Mouse (Mus musculus): ENCODE data around the gene Card14. TPM values are rescaled to one million over a fixed set of nuclear protein-coding genes. Genes with fewer than 3 reads are reported as not detected.

Gene Card14
- polyA plus RNA-seq, 1 experiment from 2014 or later, result 0.25 TPM

DNA sequence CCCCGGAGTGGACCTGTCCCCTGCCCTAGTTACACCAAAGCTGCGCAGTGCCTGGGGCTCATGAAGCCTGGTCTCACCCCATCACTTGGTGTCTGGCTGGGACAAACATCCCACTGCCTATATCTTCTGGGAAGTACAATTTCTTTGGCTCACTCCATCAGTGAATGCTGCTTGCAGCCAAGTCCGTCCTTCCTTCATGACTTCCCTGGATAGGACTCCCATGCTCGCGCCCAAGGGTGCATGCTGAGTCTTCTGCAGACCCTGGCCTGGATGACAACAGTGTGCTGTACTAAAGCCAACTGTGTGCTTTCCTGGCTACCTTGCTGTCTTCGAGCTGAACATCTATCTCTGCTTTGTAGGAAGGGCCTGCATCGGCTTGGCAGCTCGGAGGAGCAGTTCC, 36.6 kb downstream of the Card14 start:
- Histone ChIP-seq H3K4me1 (ENCODE audit: control insufficient read depth, insufficient read depth, low read length) (no peaks in the 10 kb centered on the region), H3K4me3 (ENCODE audit: low read depth, low read length) (no peak overlapping the region), H3K27me3 (ENCODE audit: control insufficient read depth, insufficient read depth, low read length) (no peaks in the 10 kb centered on the region), H3K27ac (ENCODE audit: low read depth, low read length) (no peak overlapping the region), H3K9ac (replicated peaks; ENCODE audit: low read depth, low read length) (no peak overlapping the region), H3K4me2 (ENCODE audit: low read depth, low read length) (no peak overlapping the region), H3K9me3 (ENCODE audit: control insufficient read depth, low read length) (no peaks in the 10 kb centered on the region), H3K36me3 (ENCODE audit: control insufficient read depth, insufficient read depth, low read length) (no peaks in the 10 kb centered on the region)
- 86% methylated on average over 8 of the region's 8 CpGs for WGBS
- no peak for ATAC-seq (ENCODE audit: low read depth)

- no peak for ATAC-seq (ENCODE audit: low read depth)
- H3K4me1 ChIP-seq (ENCODE audit: control insufficient read depth, insufficient read depth, low read length), result no peaks in the 10 kb centered on the region
- H3K27ac ChIP-seq (ENCODE audit: low read depth, low read length), result no peak overlapping the region
- H3K9me3 ChIP-seq (ENCODE audit: control insufficient read depth, low read length), result no peaks in the 10 kb centered on the region
- WGBS, result 71% methylated on average over 6 of the region's 6 CpGs
- no peak overlapping the region for H3K4me2 ChIP-seq (ENCODE audit: low read depth, low read length)
- H3K9ac ChIP-seq (replicated peaks; ENCODE audit: low read depth, low read length), result no peak overlapping the region
- no peaks in the 10 kb centered on the region for H3K27me3 ChIP-seq (ENCODE audit: control insufficient read depth, insufficient read depth, low read length)
- H3K36me3 ChIP-seq (ENCODE audit: control insufficient read depth, insufficient read depth, low read length), result no peaks in the 10 kb centered on the region
- no peak overlapping the region for H3K4me3 ChIP-seq (ENCODE audit: low read depth, low read length)
Observed at GRCm38 (mm10) chr11:119344865-119345264, 37.3 kb downstream of the Card14 start.

GRCm38 (mm10) chr11:119347125-119347524, 39.6 kb downstream of the Card14 start:
- H3K4me1 ChIP-seq (ENCODE audit: control insufficient read depth, insufficient read depth, low read length), result no peaks in the 10 kb centered on the region
- no peak overlapping the region for H3K4me2 ChIP-seq (ENCODE audit: low read depth, low read length)
- H3K36me3 ChIP-seq (ENCODE audit: control insufficient read depth, insufficient read depth, low read length), result no peaks in the 10 kb centered on the region
- no peak overlapping the region for H3K4me3 ChIP-seq (ENCODE audit: low read depth, low read length)
- H3K9me3 ChIP-seq (ENCODE audit: control insufficient read depth, low read length), result no peaks in the 10 kb centered on the region
- ATAC-seq (ENCODE audit: low read depth), result no peak
- no peak overlapping the region for H3K27ac ChIP-seq (ENCODE audit: low read depth, low read length)
- 93% methylated on average over 4 of the region's 4 CpGs for WGBS
- no peak overlapping the region for H3K9ac ChIP-seq (replicated peaks; ENCODE audit: low read depth, low read length)
- no peaks in the 10 kb centered on the region for H3K27me3 ChIP-seq (ENCODE audit: control insufficient read depth, insufficient read depth, low read length)

DNA sequence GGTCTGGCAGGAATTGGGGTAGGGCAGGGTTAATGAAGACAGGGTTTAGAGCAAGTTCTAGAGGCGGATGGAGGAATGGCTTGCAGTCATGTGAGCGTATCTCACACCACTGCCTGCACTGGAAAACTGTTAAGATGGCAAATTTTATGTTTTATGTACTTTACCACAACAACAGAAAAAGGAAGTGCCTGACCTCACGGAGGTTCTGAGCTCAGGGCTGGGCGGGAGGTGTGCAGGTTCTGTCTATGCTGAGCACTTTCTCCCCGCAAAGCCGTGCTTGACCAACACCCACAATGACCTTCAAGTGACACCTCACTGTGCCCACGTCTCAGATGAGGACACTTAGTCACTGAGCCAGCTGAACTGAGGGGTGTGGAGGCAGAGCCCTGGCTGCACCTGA, 44.5 kb downstream of the Card14 start:
- WGBS, result 78% methylated on average over 7 of the region's 7 CpGs
- ATAC-seq (ENCODE audit: low read depth), result no peak

GRCm38 (mm10) chr11:119353946-119354345, 46.4 kb downstream of the Card14 start:
- WGBS, result 85% methylated on average over 4 of the region's 4 CpGs
- Histone ChIP-seq H3K9ac (replicated peaks; ENCODE audit: low read depth, low read length) (no peak overlapping the region), H3K27me3 (ENCODE audit: control insufficient read depth, insufficient read depth, low read length) (no peaks in the 10 kb centered on the region), H3K27ac (ENCODE audit: low read depth, low read length) (no peak overlapping the region), H3K4me3 (ENCODE audit: low read depth, low read length) (no peak overlapping the region), H3K4me2 (ENCODE audit: low read depth, low read length) (no peak overlapping the region), H3K36me3 (ENCODE audit: control insufficient read depth, insufficient read depth, low read length) (no peaks in the 10 kb centered on the region), H3K4me1 (ENCODE audit: control insufficient read depth, insufficient read depth, low read length) (no peaks in the 10 kb centered on the region), H3K9me3 (ENCODE audit: control insufficient read depth, low read length) (no peaks in the 10 kb centered on the region)
- no peak for ATAC-seq (ENCODE audit: low read depth)

More for the DNA sequence above, 44.5 kb downstream of the Card14 start:
- Histone ChIP-seq H3K27ac (ENCODE audit: low read depth, low read length) (no peak overlapping the region), H3K27me3 (ENCODE audit: control insufficient read depth, insufficient read depth, low read length) (no peaks in the 10 kb centered on the region), H3K9me3 (ENCODE audit: control insufficient read depth, low read length) (no peaks in the 10 kb centered on the region), H3K36me3 (ENCODE audit: control insufficient read depth, insufficient read depth, low read length) (no peaks in the 10 kb centered on the region), H3K9ac (replicated peaks; ENCODE audit: low read depth, low read length) (no peak overlapping the region), H3K4me3 (ENCODE audit: low read depth, low read length) (no peak overlapping the region), H3K4me2 (ENCODE audit: low read depth, low read length) (no peak overlapping the region), H3K4me1 (ENCODE audit: control insufficient read depth, insufficient read depth, low read length) (no peaks in the 10 kb centered on the region)

GRCm38 (mm10) chr11:119354798-119355442, 47.4 kb downstream of the Card14 start:
- Histone ChIP-seq H3K4me1 (ENCODE audit: control insufficient read depth, insufficient read depth, low read length) (no peaks in the 10 kb centered on the region), H3K4me2 (ENCODE audit: low read depth, low read length) (peak overlapping the region; percentile 92), H3K9me3 (ENCODE audit: control insufficient read depth, low read length) (no peaks in the 10 kb centered on the region), H3K36me3 (ENCODE audit: control insufficient read depth, insufficient read depth, low read length) (no peaks in the 10 kb centered on the region), H3K27me3 (ENCODE audit: control insufficient read depth, insufficient read depth, low read length) (no peaks in the 10 kb centered on the region), H3K4me3 (ENCODE audit: low read depth, low read length) (peak overlapping the region; percentile 55), H3K9ac (replicated peaks; ENCODE audit: low read depth, low read length) (peak overlapping the region; percentile 50), H3K27ac (ENCODE audit: low read depth, low read length) (peak overlapping the region; percentile 39; the same call in 1 of the 2 replicates)
- 0 out of 2 replicates have a peak, but pooled peaks have one; percentile 9 for ATAC-seq (ENCODE audit: low read depth)
- 10% methylated on average over 23 of the region's 23 CpGs for WGBS

DNA sequence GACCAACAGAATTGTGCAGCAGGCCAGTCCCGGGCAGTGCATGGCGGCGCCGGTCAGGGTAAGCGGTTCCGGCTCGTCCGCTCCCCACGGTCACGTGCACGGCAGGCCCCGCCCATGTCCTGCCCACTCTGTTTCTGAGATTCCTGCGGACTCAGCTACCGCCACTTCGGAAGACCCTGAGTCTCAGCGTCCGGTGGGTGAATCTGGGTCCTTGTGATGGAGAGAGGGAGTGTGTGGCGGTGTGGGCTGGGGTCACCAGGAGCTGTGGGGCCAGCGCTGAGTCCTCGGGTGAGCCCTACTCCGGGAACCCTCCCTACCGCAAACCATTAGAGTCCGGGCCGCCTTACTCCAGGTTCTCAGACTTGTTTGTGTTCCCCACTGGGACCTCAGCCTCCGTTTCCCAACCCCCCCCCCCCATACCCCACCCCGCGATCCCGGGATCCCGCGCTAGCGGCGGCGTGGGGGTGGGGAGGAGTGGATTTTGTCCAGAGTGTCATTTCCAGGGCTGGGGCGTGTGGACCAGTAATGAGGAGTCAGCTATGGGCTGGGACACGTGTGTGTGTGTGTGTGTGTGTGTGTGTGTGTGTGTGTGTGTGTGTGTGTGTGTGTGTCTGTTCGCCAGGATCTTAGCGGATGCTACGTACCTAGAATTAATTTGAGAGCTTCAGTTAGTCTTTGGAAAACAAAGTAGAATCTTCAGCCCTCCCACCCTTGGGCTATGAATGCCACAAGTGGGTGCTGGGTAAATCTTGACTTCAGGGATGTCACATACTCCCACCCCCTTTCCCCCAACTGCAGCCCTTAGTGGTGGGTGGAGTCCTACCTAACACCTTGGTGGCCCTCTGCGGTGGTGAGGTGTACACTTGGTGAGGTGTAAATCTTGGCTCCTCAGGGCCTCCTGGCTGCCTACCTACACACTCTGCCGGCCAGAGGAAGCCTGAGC, 48.1 kb downstream of the Card14 start, which contains the start of the genes Sgsh and Slc26a11:
Gene Sgsh (minus strand): TSS at position 94 of the 943 bp plus-strand sequence.
Gene Slc26a11 (plus strand): TSS at position 115 of the 943 bp plus-strand sequence.
- no peaks in the 10 kb centered on the region for H3K4me1 ChIP-seq (ENCODE audit: control insufficient read depth, insufficient read depth, low read length)
- H3K4me3 ChIP-seq (ENCODE audit: low read depth, low read length), result peak within 1 kb of the TSS; percentile 55
- 2% methylated on average over 36 of the region's 40 CpGs for WGBS
- ATAC-seq (ENCODE audit: low read depth), result peak; percentile 93
- peak within 1 kb of the TSS; percentile 50 for H3K9ac ChIP-seq (replicated peaks; ENCODE audit: low read depth, low read length)
- no peaks in the 10 kb centered on the region for H3K27me3 ChIP-seq (ENCODE audit: control insufficient read depth, insufficient read depth, low read length)
- no peaks in the 10 kb centered on the region for H3K9me3 ChIP-seq (ENCODE audit: control insufficient read depth, low read length)
- no peaks in the 10 kb centered on the region for H3K36me3 ChIP-seq (ENCODE audit: control insufficient read depth, insufficient read depth, low read length)
- peak within 1 kb of the TSS; percentile 92 for H3K4me2 ChIP-seq (ENCODE audit: low read depth, low read length)
- H3K27ac ChIP-seq (ENCODE audit: low read depth, low read length), result peak within 1 kb of the TSS; percentile 39; the same call in 1 of the 2 replicates

DNA sequence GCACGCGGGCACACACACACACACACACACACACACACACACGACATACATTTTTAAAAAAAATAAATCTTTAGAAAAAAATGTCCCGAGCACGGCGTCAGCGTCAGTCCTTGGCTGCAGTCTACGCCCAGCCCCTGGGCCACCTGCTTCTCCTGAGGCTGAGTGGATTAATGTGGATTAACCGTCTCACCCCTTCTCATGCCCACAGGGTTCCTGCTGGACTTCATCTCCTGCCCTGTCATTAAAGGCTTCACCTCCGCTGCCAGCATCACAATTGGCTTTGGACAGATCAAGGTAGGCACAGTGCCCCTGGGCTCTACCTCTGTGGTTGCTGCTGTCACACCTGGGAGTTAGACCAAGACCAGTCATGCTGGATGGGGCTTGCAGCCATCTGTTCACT, 51.5 kb downstream of the Card14 start:
- Histone ChIP-seq H3K9ac (replicated peaks; ENCODE audit: low read depth, low read length) (no peak overlapping the region), H3K4me3 (ENCODE audit: low read depth, low read length) (no peak overlapping the region), H3K36me3 (ENCODE audit: control insufficient read depth, insufficient read depth, low read length) (no peaks in the 10 kb centered on the region), H3K4me1 (ENCODE audit: control insufficient read depth, insufficient read depth, low read length) (no peaks in the 10 kb centered on the region), H3K27ac (ENCODE audit: low read depth, low read length) (no peak overlapping the region), H3K4me2 (ENCODE audit: low read depth, low read length) (no peak overlapping the region), H3K9me3 (ENCODE audit: control insufficient read depth, low read length) (no peaks in the 10 kb centered on the region), H3K27me3 (ENCODE audit: control insufficient read depth, insufficient read depth, low read length) (no peaks in the 10 kb centered on the region)
- WGBS, result 95% methylated on average over 10 of the region's 10 CpGs
- no peak for ATAC-seq (ENCODE audit: low read depth)
